Mouse (Mus musculus) B cell, adult 2 months (primary cell): ENCODE data around the gene Defb15.
"Not testable (repeated sequence)": the region's sequence is repeated elsewhere in the genome, so short reads cannot be mapped to it uniquely, and the experiment has no call there.

Experiments
- DNase-seq, 2 experiments: peaks; one replicate each; pipeline ENCODE4 v3.0.0; 2022

The Defb15 gene

DNA sequence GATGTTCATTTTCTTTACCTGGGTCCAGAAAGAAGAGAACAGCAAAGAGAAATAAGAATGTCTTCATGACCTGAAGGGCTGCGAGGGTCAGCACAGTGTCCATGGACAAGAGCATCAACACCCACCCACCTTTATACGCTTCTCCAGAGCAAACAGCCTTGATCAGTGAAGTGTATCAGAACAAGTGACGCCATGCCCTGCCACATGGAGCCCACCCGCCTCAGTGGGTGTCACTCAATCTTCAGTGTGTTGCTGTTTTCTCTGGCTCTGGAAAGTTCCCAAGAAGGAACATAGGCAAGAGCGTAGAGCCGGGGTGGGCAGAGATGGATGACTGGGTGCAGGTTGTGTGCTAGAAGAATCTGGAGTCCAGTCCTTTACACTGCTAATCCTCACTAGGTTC, at the start of gene Defb15:
Gene Defb15, minus strand, starts transcription at position 101 of the 400 bp plus-strand sequence.
- no peak for DNase-seq

DNA sequence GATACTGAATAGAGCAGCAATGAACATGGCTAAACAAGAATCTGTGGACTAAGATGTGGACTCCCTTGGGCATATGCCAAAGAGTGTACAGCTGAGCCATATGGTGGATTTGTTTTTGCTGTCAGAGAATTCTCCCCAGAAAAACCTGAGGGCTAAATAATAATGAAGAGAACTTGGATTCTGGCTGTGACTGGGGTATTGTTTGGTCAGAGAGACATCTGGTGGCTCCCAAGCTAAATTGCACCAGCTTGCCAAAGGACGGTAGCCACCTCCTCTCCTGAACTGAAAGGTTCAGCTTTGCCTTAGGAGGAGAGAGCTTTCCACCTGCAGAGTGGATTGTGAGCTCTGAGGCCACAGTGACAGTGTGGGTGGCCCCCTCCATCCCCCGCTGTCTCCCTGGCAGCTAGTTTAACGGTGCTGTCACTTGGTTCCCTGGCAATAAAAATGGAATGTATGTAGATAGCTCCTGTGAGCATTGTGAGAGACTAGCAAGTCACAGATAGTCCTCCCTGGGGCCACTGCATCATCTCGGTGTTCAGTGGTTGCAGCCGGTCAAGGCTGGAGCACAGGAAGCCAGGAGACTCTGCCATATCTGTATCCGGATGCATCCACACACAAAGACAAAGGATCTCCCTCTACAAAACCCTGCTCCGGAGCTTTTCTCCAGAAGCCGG, 49.3 kb upstream of the Defb15 start:
- no peak for DNase-seq

DNA sequence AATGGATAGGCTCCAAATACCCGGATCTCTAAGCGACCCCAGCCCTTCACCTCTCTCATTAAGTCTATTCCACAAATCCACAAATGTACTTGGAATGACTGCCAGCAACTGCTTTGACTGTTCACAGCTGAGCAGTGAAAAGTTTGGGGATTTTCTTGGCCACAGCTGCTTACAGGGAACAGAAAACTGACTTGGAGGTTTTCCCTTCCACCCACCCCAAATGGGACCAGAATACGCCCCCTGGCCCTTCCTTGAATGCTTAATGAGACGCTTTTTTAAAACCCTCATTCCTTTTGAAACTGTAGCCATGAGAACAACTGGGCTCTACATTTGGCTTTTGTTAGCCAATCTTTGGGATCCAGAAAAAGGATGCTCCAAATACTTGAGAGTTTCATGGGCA, 45.7 kb upstream of the Defb15 start:
- DNase-seq: no peak

DNA sequence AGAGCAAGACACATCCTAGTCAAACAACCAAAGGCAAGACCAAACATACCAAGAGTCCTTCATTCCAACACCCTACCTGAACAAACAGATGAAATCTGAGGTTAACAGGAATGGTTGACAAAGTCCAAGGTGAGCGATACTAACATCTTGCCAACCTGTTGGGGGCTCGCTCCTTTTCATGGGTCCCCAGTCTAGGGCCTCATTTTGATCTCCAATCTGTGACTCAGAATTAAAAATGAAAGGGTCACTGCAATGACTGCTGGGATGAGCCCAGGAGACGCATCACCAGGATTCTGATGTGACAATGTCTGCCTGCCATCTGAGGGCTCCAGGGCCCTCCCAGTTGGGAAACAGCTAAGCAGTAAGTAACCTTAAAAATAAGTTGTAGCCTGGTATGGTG, 37.0 kb upstream of the Defb15 start, which contains the start of gene Ccdc70:
Gene Ccdc70, plus strand, starts transcription at position 301 of the 400 bp plus-strand sequence.
- no peak for DNase-seq

DNA sequence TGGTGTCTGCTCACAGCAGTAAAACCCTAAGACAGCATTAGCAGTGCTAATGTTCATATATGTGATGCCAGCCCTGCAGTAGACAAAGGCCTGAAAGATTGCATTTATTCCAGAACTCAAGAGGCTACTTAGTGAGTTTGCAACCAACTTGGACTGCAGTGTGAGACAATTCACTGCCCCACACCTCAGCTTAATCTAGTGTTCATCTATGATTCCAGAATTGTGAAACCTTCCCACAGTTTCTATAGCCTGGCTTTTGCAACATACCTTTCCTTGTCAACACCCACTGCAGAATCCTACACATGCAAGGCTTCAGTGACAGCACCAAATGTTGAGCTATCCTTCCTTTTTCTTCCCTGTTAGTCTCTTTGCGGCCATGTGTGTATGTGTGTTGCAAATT, 34.1 kb upstream of the Defb15 start:
- no peak for DNase-seq

DNA sequence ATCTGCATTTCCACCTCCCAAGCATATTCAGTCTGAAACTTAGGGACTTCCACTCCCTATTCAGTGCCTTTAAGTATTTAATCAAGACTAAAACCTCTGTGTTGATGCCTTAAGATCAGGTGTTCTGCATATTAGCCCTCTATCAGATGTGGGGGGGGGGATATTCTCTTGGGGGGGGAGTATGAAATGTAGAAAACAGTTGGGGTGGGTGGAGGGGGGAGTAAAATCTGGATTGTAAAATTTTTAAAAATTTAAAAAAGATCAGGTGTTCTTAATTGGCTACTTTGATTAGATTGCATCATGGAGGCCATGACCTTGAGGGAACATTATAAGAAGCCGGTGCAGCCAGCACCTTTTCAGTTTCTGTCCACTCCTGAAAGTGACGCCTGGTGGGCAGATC, 25.9 kb upstream of the Defb15 start, which contains the start of gene Fam90a1a:
Gene Fam90a1a, plus strand, starts transcription at position 301 of the 400 bp plus-strand sequence.
- no peak for DNase-seq

DNA sequence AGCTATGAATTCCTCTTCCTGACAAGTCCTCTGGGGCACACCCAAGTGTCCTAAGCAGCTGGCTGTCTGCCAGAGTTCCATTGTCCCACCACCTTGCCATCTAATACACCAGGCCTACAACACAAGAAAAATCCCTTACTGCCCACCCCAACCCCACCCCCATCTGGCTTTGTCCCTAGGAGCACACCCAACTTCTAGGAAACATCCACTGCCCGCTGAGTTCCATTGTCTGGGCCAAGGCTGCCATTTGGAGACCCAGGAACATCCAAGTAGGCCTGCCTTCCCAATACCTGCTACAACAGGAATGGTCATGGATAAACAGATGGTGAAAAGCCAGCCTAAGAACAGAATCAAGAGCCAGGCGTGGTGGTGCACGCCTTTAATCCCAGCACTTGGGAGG, 23.8 kb upstream of the Defb15 start:
- no peak for DNase-seq

DNA sequence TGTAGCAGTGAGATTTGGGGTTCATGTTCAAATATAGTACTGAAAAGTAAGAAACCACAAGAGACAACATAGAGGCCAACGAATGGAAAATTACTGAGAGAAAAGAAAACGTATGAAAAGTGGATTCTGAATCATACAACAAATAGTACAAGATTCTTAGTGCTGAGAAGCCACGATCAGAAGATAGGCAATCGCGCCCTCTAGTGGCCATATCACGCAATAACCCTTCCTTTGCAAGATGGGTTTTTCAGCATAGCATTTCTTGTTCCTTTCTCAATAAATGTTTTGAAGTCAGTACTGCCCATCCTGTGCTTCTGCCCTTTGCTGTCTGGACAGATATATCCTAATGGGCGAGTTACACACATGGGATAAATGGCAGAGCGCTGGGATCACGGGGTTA, 22.8 kb upstream of the Defb15 start:
- DNase-seq: peak; percentile 10 to 13

DNA sequence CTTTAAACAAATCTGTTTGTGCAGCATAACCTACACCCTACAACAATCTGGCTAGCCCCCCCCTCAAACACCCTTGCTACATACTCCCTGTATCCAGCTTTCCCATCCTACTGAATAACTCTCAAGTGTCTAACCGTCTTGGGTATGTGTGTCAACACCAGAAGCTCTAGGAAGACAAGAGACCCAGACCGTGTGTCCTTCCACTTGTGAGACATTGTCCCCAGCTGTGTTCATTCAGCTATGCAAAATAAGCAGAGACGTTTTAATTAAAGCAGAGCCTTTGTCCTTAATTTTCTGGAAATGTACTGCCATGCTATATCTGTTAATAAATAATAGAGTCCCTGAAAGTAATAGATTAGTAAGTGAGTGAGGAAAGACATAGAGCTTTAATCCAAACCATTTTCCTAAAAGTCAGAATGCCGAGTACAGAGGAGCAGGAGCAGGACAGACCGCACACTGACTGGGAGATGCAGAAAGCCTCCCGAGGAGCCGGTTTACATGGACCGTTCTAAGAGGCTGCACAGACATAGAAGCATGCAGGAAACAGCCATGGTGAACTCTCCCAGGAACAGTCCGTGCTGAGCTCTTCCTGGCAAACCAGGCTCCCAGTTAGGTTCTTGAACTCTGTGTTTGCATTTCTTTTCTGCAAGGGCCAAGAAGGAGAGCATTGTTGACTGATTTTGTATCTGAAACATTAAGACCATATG, 15.0 kb upstream of the Defb15 start:
- no peak for DNase-seq

DNA sequence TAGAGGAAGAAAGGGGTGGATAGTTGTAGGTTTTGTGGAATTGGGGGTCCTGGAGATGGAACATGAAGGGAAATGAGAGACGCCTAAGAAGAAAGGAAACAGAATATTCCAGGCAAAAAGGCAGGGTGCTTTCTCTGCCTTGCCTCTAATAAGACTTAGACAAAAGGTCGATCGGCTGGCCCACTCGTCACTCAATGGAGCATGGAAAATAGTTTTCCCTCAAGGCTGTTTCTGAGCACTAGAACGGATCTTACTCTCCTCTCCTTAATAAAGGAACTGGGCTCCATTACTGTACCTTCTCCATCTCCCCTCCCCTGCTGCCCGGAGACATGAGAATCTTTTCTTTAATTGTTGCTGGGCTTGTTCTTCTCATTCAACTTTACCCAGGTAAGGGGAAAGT, 14.0 kb upstream of the Defb15 start, which contains the start of gene Defb13:
Gene Defb13, plus strand, starts transcription at position 301 of the 400 bp plus-strand sequence.
- no peak for DNase-seq

DNA sequence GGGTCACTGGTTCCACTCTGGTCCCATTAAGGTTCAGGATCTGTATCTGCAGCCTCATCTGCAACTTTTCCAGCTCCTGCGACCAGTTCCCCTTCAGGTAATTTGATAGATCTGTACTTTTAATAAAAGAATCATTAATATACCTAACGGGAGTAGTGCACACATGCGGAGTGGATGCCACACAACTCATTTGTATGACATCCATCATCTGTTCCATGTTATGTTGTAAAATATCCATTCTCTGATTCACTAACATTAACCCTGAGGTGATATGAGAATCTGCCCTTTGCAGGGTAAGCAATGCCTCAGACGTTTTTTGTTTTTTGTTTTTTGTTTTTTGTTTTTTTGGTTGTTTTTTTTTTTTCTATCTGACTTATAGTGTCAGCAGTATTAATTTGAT, 5.5 kb upstream of the Defb15 start, which contains the start of gene Defb35:
Gene Defb35, plus strand, starts transcription at position 301 of the 400 bp plus-strand sequence.
- DNase-seq: not testable (repeated sequence)

DNA sequence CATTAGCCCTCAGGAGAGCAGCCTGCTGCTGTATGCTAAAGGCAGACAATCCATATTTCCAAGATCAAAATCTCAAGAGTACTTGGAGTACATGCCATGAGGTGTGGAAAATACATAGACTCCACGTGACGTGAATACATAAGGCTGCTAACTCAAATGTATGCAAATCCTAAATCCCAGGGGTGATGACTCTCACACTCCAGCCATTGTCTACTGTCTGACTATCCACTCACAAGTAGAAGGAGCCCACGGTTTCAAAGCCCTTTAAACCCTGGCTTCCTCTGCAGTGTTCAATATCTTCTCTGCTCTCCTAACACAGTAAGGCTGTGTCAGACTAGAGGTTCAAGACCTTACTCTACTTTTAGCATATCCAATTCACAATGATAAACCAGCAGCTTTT, 1.8 kb downstream of the Defb15 start:
- not testable (repeated sequence) for DNase-seq

DNA sequence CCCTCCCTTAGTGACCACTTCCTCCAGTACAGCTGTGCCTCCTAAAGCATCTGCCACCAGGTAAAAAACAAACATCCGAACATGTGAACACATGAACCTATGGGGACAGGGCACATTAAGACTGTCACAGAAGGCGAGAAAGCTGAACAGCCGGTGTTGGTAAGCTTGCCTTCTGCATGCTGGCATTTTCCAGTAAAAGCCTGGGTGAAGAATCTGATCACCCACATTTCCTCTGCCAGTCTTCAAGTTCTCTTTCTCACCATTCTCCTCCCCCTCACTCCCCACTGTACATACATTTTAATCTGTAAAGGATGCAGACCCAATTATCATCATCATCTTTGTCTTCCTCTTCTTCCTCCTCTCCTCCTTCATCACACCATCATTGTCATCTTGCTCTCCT, 16.9 kb downstream of the Defb15 start:
- DNase-seq: no peak

DNA sequence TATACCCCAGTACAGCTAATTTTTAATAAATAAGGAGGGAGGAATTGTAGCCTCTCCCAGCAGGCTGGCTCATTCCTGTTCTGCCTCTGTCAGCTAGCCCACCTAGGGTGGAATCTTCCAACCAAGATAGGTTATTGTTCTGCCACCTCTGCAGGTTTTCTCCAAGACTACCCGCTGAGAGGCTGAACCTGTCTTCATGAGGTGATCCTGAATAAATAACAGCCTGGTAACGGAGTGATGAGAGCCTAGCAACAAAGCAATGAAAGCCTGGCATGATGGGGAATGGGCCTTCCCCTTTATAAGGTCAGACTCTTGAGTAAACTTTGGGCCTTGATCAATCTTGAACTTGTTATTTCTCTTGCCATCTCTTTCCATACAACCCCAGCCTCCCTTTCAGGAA, 20.0 kb downstream of the Defb15 start:
- DNase-seq: no peak

DNA sequence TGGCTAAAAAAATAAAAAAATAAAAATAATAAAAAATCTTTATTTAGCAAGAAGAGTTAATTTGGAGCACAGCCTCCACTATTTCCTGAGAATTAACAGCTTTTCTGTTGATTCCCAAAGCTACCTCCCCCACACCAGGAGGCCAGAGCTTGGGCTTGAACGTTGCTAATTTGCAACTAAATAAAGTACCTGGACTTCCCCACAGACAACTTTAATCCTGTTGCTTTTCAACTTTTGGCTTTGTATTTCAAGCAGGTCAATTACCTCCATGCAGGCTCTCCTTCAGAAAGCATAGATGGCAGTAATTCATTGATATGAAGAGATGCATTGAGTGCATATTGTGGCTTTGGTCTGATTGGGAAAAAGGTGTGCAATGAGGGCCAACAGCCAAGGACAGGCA, 20.6 kb downstream of the Defb15 start:
- DNase-seq: no peak

DNA sequence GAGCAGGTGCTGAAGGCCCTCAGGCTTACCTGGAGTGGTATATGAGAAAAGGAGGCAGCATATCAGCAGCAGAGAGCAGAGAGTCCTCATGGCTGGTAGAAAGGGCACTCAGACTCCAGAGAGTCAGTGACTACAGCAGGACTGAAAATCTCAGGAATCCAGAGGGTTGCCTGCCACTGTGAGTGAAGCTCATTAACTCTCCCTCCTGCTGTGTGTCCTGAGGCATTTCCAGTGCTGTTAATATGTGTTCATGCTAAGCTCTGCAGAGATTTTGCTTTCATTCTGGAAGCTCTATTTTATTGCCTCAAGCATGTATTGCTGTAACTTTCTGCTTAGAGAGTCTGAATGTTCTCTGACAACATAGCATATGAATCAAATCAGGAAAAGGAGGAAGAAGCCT, 26.2 kb downstream of the Defb15 start, which contains the start of gene Defb11:
Gene Defb11, minus strand, starts transcription at position 123 of the 400 bp plus-strand sequence.
- DNase-seq: not testable (repeated sequence)

DNA sequence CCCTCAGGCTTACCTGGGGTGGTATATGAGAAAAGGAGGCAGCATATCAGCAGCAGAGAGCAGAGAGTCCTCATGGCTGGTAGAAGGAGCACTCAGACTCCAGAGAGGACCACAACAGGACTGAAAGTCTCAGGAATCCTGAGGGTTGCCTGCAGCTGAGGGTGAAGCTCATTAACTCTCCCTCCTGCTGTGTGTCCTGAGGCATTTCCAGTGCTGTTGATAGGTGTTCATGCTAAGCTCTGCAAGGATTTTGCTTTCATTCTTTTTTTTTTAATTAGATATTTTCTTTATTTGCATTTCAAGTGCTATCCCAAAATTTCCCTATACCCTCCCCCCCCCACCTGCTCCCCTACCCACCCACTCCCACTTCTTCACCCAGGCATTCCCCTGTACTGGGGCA, 47.2 kb downstream of the Defb15 start, which contains the start of gene Defb9:
Gene Defb9, minus strand, starts transcription at position 101 of the 400 bp plus-strand sequence.
- not testable (repeated sequence) for DNase-seq
